Mouse (Mus musculus): ENCODE results near the gene Gnat2. TPM values are rescaled to one million over a fixed set of nuclear protein-coding genes. Genes with fewer than 3 reads are reported as not detected.
A peak's percentile ranks its signal among the peaks of the same experiment; 100 is the strongest.

Gene Gnat2
- 0.59 and 0.68 TPM in 2 replicates for polyA plus RNA-seq (2015; fragmentation: Nextera tagmentation; extraction: Ambion mirVana)

DNA sequence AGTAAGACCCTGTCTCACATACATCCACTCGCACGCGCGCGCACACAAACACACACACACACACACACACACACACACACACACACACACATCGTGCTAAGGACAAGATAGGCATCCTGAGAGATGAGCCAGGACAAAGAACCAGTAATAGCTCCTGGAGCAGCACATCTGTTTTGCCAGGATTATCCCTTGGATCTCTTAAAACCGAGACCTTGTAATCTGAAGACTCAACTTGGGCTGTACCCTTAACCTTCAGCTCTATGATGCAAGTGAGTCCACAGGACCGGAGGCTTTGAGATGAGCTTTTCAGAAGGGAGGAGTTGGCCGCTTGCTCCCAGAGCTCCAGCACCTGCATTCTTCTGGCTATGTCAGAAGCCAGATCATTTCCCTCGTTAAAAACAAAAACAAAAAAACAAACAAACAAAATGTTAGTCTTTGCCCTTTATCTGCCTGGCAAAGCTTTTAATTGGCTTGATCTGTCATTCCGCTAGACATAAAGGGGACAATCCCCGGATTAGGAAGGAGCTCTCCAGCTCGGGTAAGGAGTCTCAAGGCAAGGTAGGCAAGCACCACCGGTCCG lies at the start of gene Gnat2:
Gene Gnat2 (plus strand): TSS at position 254 of the 580 bp plus-strand sequence.
- no peak for DNase-seq (ENCODE audit: low spot score)

GRCm38 (mm10) chr3:108044394-108045140 lies 48.0 kb upstream of the Gnat2 start, which contains the start of gene Gstm4:
TSS of gene Gstm4 (minus strand) at chr3:108044894.
- peak; percentile 87 for DNase-seq (ENCODE audit: low spot score)

GRCm38 (mm10) chr3:108046944-108047655 lies 45.5 kb upstream of the Gnat2 start:
- no peak for DNase-seq (ENCODE audit: low spot score)

- no peak for DNase-seq (ENCODE audit: low spot score)
Observed at GRCm38 (mm10) chr3:108048306-108048705, 44.3 kb upstream of the Gnat2 start.

DNA sequence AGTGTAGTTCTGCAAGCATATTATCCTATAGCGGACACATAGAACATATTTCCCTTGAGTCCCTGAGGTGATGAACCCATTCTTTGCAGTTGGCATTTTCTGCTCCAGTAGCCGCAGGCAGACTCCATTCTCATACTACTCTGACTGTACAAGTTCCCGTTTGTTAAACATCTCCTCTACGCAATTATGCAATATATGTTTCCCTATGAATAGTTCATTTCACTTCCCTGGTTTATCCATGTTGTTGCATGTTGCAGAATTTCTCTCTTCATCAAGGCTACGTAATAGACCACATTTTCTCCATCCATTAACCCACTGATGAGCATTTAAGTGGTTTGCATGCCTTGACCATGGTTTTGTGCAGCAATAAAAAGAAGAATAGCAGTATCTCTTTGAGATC lies 42.1 kb upstream of the Gnat2 start:
- DNase-seq (ENCODE audit: low spot score) = no peak

GRCm38 (mm10) chr3:108061420-108061819 lies 31.2 kb upstream of the Gnat2 start:
- peak; percentile 78 for DNase-seq (ENCODE audit: low spot score)

GRCm38 (mm10) chr3:108062648-108063047 lies 29.9 kb upstream of the Gnat2 start:
- DNase-seq (ENCODE audit: low spot score) = no peak

GRCm38 (mm10) chr3:108064672-108065071 lies 27.9 kb upstream of the Gnat2 start:
- no peak for DNase-seq (ENCODE audit: low spot score)

GRCm38 (mm10) chr3:108065551-108065950 lies 27.0 kb upstream of the Gnat2 start:
- DNase-seq (ENCODE audit: low spot score) = no peak

GRCm38 (mm10) chr3:108067370-108067934 lies 25.1 kb upstream of the Gnat2 start:
- DNase-seq (ENCODE audit: low spot score) = no peak

DNA sequence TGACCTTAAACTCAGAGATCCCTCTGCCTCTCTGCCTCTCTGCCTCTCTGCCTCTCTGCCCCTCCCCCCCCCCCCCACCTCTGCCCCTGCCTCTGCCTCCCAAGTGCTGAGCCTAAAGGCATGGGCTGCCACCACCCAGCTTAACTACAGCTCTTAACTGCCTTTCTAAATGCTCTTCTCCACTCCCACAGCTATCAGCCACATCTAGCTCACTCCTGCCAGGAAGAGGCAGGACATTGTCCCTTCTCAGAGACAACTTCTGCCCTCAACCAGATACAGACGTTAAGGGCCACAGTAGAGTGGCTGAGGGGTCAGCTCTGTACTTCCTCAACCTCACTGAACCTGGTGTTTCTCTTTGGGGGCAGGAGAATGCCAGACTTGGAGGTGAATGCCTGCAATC lies 23.8 kb upstream of the Gnat2 start:
- no peak for DNase-seq (ENCODE audit: low spot score)

DNA sequence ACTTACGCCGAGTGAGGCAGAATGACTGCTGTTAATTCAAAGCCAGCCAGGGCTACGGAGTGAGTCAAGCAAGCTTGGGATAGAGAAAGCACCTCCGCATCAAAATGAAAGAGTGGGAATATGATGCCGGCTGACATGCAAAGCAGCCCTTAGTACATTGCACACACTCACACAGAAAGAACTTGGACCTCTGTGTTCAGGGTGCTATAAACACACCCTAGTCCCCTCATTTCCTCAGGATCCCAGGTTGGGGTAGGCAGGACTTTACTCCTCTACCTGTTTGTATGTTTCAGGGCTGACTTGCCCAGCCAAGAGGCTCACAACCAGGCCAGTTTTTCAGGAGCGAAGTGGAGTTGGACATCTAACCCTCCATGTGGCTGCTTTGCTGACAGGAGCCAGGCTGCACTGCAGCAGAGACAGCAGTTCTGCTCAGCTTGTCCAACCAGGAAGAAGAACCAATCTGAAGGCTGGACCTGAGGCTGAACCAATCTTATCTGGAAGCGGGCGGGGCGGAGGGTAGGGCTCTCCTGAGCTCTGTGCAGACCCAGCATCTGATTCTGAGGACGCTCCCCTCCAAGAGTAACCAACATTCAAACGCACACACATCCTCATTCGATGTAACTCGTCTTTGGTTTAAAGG lies 23.2 kb upstream of the Gnat2 start:
- DNase-seq (ENCODE audit: low spot score) = no peak

DNA sequence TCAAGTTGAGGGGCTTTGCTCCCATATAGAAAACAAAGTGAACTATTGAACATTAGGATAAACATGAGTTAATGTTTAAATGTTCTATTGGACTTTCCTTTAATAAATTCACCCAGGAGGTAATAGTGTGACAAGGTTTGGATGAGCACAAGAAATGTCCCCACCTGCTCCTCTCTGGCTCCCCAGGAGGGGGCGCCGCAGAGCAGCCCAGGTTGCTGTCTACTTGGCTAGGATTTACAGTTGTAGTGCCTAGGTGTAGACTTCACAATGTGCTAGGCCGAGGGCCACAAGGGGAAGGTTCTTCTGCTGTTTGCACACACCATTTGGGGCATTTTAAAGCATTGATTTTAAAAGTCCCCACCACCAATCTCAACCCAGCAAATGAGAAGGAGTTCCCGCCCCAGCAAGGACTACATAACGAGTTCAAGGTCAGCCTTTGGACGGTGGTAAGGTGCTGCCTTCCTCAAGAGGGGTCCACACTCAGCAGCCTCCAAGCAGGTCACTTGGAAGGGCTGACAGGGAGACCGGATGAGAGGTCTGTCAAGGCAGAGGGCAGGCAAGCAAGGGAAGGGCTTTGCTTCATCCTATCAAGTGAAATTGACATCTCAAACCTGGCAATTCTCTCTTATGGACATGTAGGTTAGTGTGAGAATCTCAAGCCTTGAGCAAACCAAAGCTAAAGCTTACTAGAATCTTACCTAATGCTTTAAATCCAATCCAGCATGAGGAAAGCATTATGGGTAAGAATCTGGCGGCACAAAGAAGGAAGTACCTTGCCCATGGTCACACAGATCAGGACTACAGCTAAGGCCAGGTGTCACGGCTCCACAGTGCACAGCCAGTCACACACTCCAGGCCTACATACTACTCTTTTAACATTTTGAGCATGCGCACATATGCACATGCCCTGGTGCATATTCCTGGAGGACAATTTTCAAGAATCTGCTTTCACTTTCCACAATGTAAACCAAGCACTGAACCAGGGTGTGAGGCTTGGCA lies 22.0 kb upstream of the Gnat2 start:
- peak; percentile 74 for DNase-seq (ENCODE audit: low spot score)

DNA sequence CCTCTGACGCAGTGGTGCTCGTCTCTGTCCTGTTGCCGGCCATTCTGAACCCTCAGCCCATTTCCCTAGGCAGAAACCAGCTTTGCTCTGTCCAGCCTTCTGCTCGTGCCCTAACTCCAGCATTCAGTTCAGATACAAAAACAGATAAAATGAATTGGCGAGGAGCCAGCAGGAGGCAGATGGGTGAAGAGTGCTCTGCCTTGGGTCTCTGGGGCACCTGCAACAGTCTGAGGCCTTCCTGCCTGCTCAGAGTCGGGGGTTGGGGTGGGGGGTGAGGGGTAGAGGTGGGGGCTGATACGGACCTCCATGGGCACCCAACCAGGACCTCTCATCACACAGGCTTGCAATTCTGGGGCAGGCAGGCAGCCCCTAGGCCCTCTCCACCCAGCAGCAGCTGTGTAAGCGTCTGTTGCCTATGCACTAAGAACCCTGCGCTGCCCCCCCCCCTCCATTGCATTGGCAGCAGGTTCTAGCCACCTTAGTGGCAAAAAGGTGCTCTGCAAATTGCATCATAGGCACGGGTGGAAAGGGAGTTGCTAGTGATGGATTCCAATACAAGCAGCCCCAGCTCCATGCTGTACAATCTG lies 19.5 kb upstream of the Gnat2 start:
- no peak for DNase-seq (ENCODE audit: low spot score)

DNA sequence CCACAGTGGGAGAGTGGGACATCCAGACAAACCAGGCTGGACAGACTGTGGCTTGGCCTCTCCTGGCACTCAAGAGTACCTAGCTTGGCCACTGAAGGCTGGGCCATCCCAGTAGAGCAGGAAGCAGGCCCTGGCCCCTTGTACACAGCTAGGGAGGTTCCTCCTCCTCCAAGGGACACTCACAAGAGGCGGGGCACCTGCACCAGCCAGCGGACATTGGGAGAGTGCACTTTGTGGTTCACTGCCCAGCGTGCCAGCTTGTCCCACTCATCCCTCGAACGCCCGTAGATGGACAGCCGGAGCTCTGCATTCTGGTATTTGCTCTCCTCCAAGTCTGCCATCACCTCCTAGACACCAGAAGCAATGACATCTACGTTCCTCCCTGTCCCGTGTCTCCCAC lies 15.8 kb upstream of the Gnat2 start:
- DNase-seq (ENCODE audit: low spot score) = no peak

DNA sequence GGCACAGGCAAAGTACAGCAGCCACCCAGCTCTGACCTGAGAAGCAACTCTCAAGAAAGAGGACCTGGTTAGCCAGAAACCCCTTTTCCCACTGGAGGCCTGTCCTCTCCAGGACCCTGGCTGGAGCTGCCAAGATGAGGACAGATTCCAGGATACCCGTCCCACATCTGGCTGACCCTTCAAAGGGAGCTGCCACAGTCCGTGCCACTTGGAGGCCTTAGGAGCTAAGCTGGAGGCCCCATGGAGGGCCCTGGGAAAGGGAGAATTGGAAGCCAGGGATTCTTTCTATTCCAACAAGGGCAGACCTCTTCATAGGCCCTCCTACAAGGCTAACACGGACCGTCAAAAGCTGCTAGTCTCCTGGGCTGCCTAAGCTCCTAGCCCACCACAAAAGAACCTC lies 10.9 kb upstream of the Gnat2 start:
- DNase-seq (ENCODE audit: low spot score) = no peak

DNA sequence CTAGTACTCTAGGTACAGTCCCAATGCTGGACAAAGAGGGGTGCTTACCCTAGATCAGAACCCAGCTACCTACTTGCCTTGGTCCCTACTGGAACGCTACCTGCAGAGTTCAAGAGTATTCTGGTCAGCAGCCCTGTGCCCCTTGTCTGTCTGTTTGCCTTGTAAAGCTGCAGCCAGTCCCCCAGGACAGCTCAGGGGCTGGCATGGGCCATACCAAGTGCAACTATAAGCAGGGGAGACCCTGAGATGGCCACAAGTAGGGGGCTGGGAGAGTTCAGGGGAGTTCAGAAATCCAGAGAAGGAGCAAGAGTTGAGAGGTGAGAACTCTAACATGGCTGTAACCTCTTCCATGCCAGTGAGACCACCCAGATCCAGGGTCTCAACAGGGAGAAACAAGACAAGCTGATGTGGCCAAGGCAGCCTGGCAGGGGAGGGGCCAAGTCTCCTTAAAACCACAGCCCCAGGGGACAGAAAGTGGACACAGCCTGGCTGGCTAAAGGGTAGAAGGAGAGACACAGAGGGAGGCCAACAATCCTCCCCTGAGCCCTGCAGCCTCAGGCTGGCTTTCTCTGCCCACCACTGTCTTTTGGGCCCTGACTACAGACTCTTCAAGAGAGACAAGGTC lies 10.2 kb upstream of the Gnat2 start:
- DNase-seq (ENCODE audit: low spot score) = no peak

DNA sequence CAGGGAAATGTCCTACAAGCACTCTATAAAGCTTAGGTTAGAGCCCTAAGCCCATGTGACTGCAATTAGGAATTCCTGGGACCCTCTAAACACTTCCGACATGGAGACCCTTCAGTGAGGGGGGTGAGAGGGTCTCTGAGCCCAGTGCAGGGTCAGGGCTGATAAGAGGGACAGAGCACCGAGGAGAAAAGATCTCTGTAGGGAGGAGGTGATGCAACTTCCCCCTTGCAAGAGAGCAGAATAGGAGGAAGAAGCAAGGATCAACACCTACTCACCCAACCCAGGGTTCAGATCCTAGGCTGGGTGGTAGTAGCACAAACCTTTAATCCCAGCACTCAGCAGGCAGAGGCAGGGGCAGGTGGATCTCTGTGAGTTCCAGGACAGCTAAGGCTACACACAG lies 9.4 kb upstream of the Gnat2 start:
- no peak for DNase-seq (ENCODE audit: low spot score)

GRCm38 (mm10) chr3:108083904-108084407 lies 8.6 kb upstream of the Gnat2 start:
- no peak for DNase-seq (ENCODE audit: low spot score)

All from thymus, postnatal 0 days (tissue).